Mouse (Mus musculus): Measurements from ENCODE around the gene Tmtc2. TPM values are rescaled to one million over a fixed set of nuclear protein-coding genes. Genes with fewer than 3 reads are reported as not detected.

The Tmtc2 gene
- polyA plus RNA-seq, 1 experiment from 2014 or later: 4.4 TPM

GRCm38 (mm10) chr10:105561548-105561947, 12.7 kb downstream of the Tmtc2 start:
- no peaks in the 10 kb centered on the region for H3K9me3 ChIP-seq (replicated peaks; ENCODE audit: control insufficient read depth, low read length)
- H3K4me1 ChIP-seq (ENCODE audit: control insufficient read depth, insufficient read depth, low read length): no peaks in the 10 kb centered on the region
- no peak overlapping the region for H3K9ac ChIP-seq (ENCODE audit: low read depth, low read length)
- no peak overlapping the region for H3K27ac ChIP-seq (ENCODE audit: low read depth, low read length)
- no peak overlapping the region for H3K4me3 ChIP-seq (ENCODE audit: low read depth, low read length)
- no peaks in the 10 kb centered on the region for H3K36me3 ChIP-seq (ENCODE audit: control insufficient read depth, insufficient read depth, low read length)
- 82% methylated on average over 4 of the region's 4 CpGs for WGBS (ENCODE audit: insufficient replicate concordance)
- ATAC-seq (replicated peaks; ENCODE audit: insufficient number of reproducible peaks, low FRiP score, low TSS enrichment): no peak
- H3K4me2 ChIP-seq: no peak overlapping the region
- no peaks in the 10 kb centered on the region for H3K27me3 ChIP-seq (ENCODE audit: control insufficient read depth, insufficient read depth, low read length)

GRCm38 (mm10) chr10:105557581-105557980, 16.7 kb downstream of the Tmtc2 start:
- Histone ChIP-seq H3K27me3 (ENCODE audit: control insufficient read depth, insufficient read depth, low read length) (no peaks in the 10 kb centered on the region), H3K4me1 (ENCODE audit: control insufficient read depth, insufficient read depth, low read length) (peaks cover 9% of the 10 kb centered on the region), H3K9ac (ENCODE audit: low read depth, low read length) (no peak overlapping the region), H3K27ac (ENCODE audit: low read depth, low read length) (no peak overlapping the region), H3K9me3 (replicated peaks; ENCODE audit: control insufficient read depth, low read length) (no peaks in the 10 kb centered on the region), H3K36me3 (ENCODE audit: control insufficient read depth, insufficient read depth, low read length) (no peaks in the 10 kb centered on the region), H3K4me3 (ENCODE audit: low read depth, low read length) (no peak overlapping the region), H3K4me2 (no peak overlapping the region)
- 77% methylated on average over 5 of the region's 5 CpGs for WGBS (ENCODE audit: insufficient replicate concordance)
- no peak for ATAC-seq (replicated peaks; ENCODE audit: insufficient number of reproducible peaks, low FRiP score, low TSS enrichment)

GRCm38 (mm10) chr10:105556890-105557572, 17.2 kb downstream of the Tmtc2 start:
- Histone ChIP-seq H3K27me3 (ENCODE audit: control insufficient read depth, insufficient read depth, low read length) (no peaks in the 10 kb centered on the region), H3K4me2 (no peak overlapping the region), H3K27ac (ENCODE audit: low read depth, low read length) (no peak overlapping the region), H3K9ac (ENCODE audit: low read depth, low read length) (no peak overlapping the region), H3K9me3 (replicated peaks; ENCODE audit: control insufficient read depth, low read length) (no peaks in the 10 kb centered on the region), H3K4me3 (ENCODE audit: low read depth, low read length) (no peak overlapping the region), H3K4me1 (ENCODE audit: control insufficient read depth, insufficient read depth, low read length) (peaks cover 9% of the 10 kb centered on the region), H3K36me3 (ENCODE audit: control insufficient read depth, insufficient read depth, low read length) (no peaks in the 10 kb centered on the region)
- ATAC-seq (replicated peaks; ENCODE audit: insufficient number of reproducible peaks, low FRiP score, low TSS enrichment): no peak
- WGBS (ENCODE audit: insufficient replicate concordance): 64% methylated on average over 6 of the region's 6 CpGs

- Histone ChIP-seq H3K27ac (ENCODE audit: low read depth, low read length) (no peak overlapping the region), H3K9ac (ENCODE audit: low read depth, low read length) (no peak overlapping the region), H3K4me3 (ENCODE audit: low read depth, low read length) (no peak overlapping the region), H3K9me3 (replicated peaks; ENCODE audit: control insufficient read depth, low read length) (no peaks in the 10 kb centered on the region), H3K4me2 (no peak overlapping the region), H3K27me3 (ENCODE audit: control insufficient read depth, insufficient read depth, low read length) (no peaks in the 10 kb centered on the region), H3K4me1 (ENCODE audit: control insufficient read depth, insufficient read depth, low read length) (peaks cover 9% of the 10 kb centered on the region), H3K36me3 (ENCODE audit: control insufficient read depth, insufficient read depth, low read length) (no peaks in the 10 kb centered on the region)
- WGBS (ENCODE audit: insufficient replicate concordance): 45% methylated on average over 2 of the region's 2 CpGs
- ATAC-seq (replicated peaks; ENCODE audit: insufficient number of reproducible peaks, low FRiP score, low TSS enrichment): no peak
Observed at GRCm38 (mm10) chr10:105554153-105554552, 20.1 kb downstream of the Tmtc2 start.

GRCm38 (mm10) chr10:105548040-105548439, 26.2 kb downstream of the Tmtc2 start:
- ATAC-seq (replicated peaks; ENCODE audit: insufficient number of reproducible peaks, low FRiP score, low TSS enrichment): no peak
- 74% methylated on average over 2 of the region's 2 CpGs for WGBS (ENCODE audit: insufficient replicate concordance)

GRCm38 (mm10) chr10:105544004-105545003, 29.9 kb downstream of the Tmtc2 start:
- Histone ChIP-seq H3K27ac (ENCODE audit: low read depth, low read length) (no peak overlapping the region), H3K9ac (ENCODE audit: low read depth, low read length) (no peak overlapping the region), H3K4me2 (no peak overlapping the region), H3K36me3 (ENCODE audit: control insufficient read depth, insufficient read depth, low read length) (no peaks in the 10 kb centered on the region), H3K4me3 (ENCODE audit: low read depth, low read length) (no peak overlapping the region), H3K4me1 (ENCODE audit: control insufficient read depth, insufficient read depth, low read length) (peaks cover 3% of the 10 kb centered on the region; the same call in 1 of the 2 replicates), H3K27me3 (ENCODE audit: control insufficient read depth, insufficient read depth, low read length) (no peaks in the 10 kb centered on the region), H3K9me3 (replicated peaks; ENCODE audit: control insufficient read depth, low read length) (no peaks in the 10 kb centered on the region)
- WGBS (ENCODE audit: insufficient replicate concordance): 86% methylated on average over 2 of the region's 2 CpGs
- no peak for ATAC-seq (replicated peaks; ENCODE audit: insufficient number of reproducible peaks, low FRiP score, low TSS enrichment)

More at GRCm38 (mm10) chr10:105548040-105548439, 26.2 kb downstream of the Tmtc2 start:
- Histone ChIP-seq H3K4me3 (ENCODE audit: low read depth, low read length) (no peak overlapping the region), H3K27me3 (ENCODE audit: control insufficient read depth, insufficient read depth, low read length) (no peaks in the 10 kb centered on the region), H3K36me3 (ENCODE audit: control insufficient read depth, insufficient read depth, low read length) (no peaks in the 10 kb centered on the region), H3K9ac (ENCODE audit: low read depth, low read length) (no peak overlapping the region), H3K27ac (ENCODE audit: low read depth, low read length) (no peak overlapping the region), H3K4me1 (ENCODE audit: control insufficient read depth, insufficient read depth, low read length) (peaks cover 3% of the 10 kb centered on the region; the same call in 1 of the 2 replicates), H3K4me2 (no peak overlapping the region), H3K9me3 (replicated peaks; ENCODE audit: control insufficient read depth, low read length) (no peaks in the 10 kb centered on the region)

- Histone ChIP-seq H3K4me2 (no peak overlapping the region), H3K36me3 (ENCODE audit: control insufficient read depth, insufficient read depth, low read length) (no peaks in the 10 kb centered on the region), H3K4me1 (ENCODE audit: control insufficient read depth, insufficient read depth, low read length) (peaks cover 2% of the 10 kb centered on the region; the same call in 1 of the 2 replicates), H3K27ac (ENCODE audit: low read depth, low read length) (no peak overlapping the region), H3K9me3 (replicated peaks; ENCODE audit: control insufficient read depth, low read length) (no peaks in the 10 kb centered on the region), H3K9ac (ENCODE audit: low read depth, low read length) (no peak overlapping the region), H3K4me3 (ENCODE audit: low read depth, low read length) (no peak overlapping the region), H3K27me3 (ENCODE audit: control insufficient read depth, insufficient read depth, low read length) (no peaks in the 10 kb centered on the region)
- WGBS (ENCODE audit: insufficient replicate concordance): 86% methylated on average over 6 of the region's 6 CpGs
- no peak for ATAC-seq (replicated peaks; ENCODE audit: insufficient number of reproducible peaks, low FRiP score, low TSS enrichment)
Observed at GRCm38 (mm10) chr10:105542081-105542480, 32.2 kb downstream of the Tmtc2 start.

- no peaks in the 10 kb centered on the region for H3K36me3 ChIP-seq (ENCODE audit: control insufficient read depth, insufficient read depth, low read length)
- H3K4me3 ChIP-seq (ENCODE audit: low read depth, low read length): no peak overlapping the region
- no peak overlapping the region for H3K27ac ChIP-seq (ENCODE audit: low read depth, low read length)
- no peaks in the 10 kb centered on the region for H3K27me3 ChIP-seq (ENCODE audit: control insufficient read depth, insufficient read depth, low read length)
- 73% methylated on average over 5 of the region's 5 CpGs for WGBS (ENCODE audit: insufficient replicate concordance)
- no peak overlapping the region for H3K9ac ChIP-seq (ENCODE audit: low read depth, low read length)
- H3K4me1 ChIP-seq (ENCODE audit: control insufficient read depth, insufficient read depth, low read length): no peaks in the 10 kb centered on the region
- H3K4me2 ChIP-seq: no peak overlapping the region
- no peak for ATAC-seq (replicated peaks; ENCODE audit: insufficient number of reproducible peaks, low FRiP score, low TSS enrichment)
- no peaks in the 10 kb centered on the region for H3K9me3 ChIP-seq (replicated peaks; ENCODE audit: control insufficient read depth, low read length)
Observed at GRCm38 (mm10) chr10:105539697-105540096, 34.6 kb downstream of the Tmtc2 start.
